Mouse (Mus musculus): Measurements from ENCODE around the gene Car2. TPM values are rescaled to one million over a fixed set of nuclear protein-coding genes. Genes with fewer than 3 reads are reported as not detected.

Gene Car2
- polyA plus RNA-seq, 1 experiment from 2014 or later: 394 TPM

GRCm38 (mm10) chr3:14884826-14885225 lies 1.2 kb upstream of the Car2 start:
- Histone ChIP-seq H3K36me3 (ENCODE audit: control insufficient read depth, insufficient read depth, low read length) (no peaks in the 10 kb centered on the region), H3K4me3 (ENCODE audit: low read depth, low read length) (no peak overlapping the region), H3K4me2 (no peak overlapping the region), H3K27me3 (ENCODE audit: control insufficient read depth, insufficient read depth, low read length) (no peaks in the 10 kb centered on the region), H3K9me3 (replicated peaks; ENCODE audit: control insufficient read depth, low read length) (no peaks in the 10 kb centered on the region), H3K9ac (ENCODE audit: low read depth, low read length) (no peak overlapping the region), H3K27ac (ENCODE audit: low read depth, low read length) (no peak overlapping the region), H3K4me1 (ENCODE audit: control insufficient read depth, insufficient read depth, low read length) (peaks cover 3% of the 10 kb centered on the region; the same call in 1 of the 2 replicates)
- no peak for ATAC-seq (replicated peaks; ENCODE audit: insufficient number of reproducible peaks, low FRiP score, low TSS enrichment)

DNA sequence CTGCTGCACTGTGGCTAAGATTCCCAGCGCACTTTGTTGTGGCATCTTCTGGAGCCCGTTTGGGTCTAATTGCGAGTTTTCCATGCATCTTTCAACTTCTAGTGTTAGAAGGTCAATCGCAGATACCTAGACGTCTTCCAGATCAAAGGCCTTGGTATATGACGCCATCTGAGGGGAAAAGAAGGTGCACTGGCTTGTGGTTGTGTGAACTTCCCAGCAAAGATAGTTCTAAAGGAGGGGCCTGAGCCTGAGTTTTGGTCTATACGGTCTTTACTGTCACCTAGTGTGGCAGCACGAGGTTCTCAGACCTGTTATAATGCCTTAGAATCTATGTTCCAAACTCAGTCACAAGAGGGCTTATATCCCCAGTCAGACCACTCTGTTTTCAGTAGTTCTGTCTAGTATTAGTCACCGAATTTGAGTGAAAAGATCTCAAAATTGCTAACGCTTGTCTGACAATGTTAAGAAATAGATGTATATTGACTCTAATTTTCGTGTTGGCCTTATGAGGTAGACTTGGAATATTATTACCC lies 1.1 kb downstream of the Car2 start:
- H3K4me3 ChIP-seq (ENCODE audit: low read depth, low read length): peak overlapping the region; percentile 81
- peak overlapping the region; percentile 75 for H3K4me2 ChIP-seq
- H3K9ac ChIP-seq (ENCODE audit: low read depth, low read length): peak overlapping the region; percentile 87
- peaks cover 3% of the 10 kb centered on the region; the same call in 1 of the 2 replicates for H3K4me1 ChIP-seq (ENCODE audit: control insufficient read depth, insufficient read depth, low read length)
- peak overlapping the region; percentile 83 for H3K27ac ChIP-seq (ENCODE audit: low read depth, low read length)
- no peaks in the 10 kb centered on the region for H3K9me3 ChIP-seq (replicated peaks; ENCODE audit: control insufficient read depth, low read length)
- no peaks in the 10 kb centered on the region for H3K36me3 ChIP-seq (ENCODE audit: control insufficient read depth, insufficient read depth, low read length)
- ATAC-seq (replicated peaks; ENCODE audit: insufficient number of reproducible peaks, low FRiP score, low TSS enrichment): no peak
- 24% methylated on average over 11 of the region's 11 CpGs for WGBS (ENCODE audit: insufficient replicate concordance)
- no peaks in the 10 kb centered on the region for H3K27me3 ChIP-seq (ENCODE audit: control insufficient read depth, insufficient read depth, low read length)

- H3K27me3 ChIP-seq (ENCODE audit: control insufficient read depth, insufficient read depth, low read length): no peaks in the 10 kb centered on the region
- H3K9ac ChIP-seq (ENCODE audit: low read depth, low read length): 0 out of 2 replicates have a peak overlapping the region, but pooled peaks have one; percentile 46
- H3K4me3 ChIP-seq (ENCODE audit: low read depth, low read length): peak overlapping the region; percentile 81
- H3K36me3 ChIP-seq (ENCODE audit: control insufficient read depth, insufficient read depth, low read length): no peaks in the 10 kb centered on the region
- peak overlapping the region; percentile 34 for H3K4me2 ChIP-seq
- peaks cover 3% of the 10 kb centered on the region; the same call in 1 of the 2 replicates for H3K4me1 ChIP-seq (ENCODE audit: control insufficient read depth, insufficient read depth, low read length)
- H3K9me3 ChIP-seq (replicated peaks; ENCODE audit: control insufficient read depth, low read length): no peaks in the 10 kb centered on the region
- 46% methylated on average over 10 of the region's 10 CpGs for WGBS (ENCODE audit: insufficient replicate concordance)
- H3K27ac ChIP-seq (ENCODE audit: low read depth, low read length): peak overlapping the region; percentile 10; the same call in 1 of the 2 replicates
- no peak for ATAC-seq (replicated peaks; ENCODE audit: insufficient number of reproducible peaks, low FRiP score, low TSS enrichment)
Measured at GRCm38 (mm10) chr3:14887686-14888295, 1.7 kb downstream of the Car2 start.

DNA sequence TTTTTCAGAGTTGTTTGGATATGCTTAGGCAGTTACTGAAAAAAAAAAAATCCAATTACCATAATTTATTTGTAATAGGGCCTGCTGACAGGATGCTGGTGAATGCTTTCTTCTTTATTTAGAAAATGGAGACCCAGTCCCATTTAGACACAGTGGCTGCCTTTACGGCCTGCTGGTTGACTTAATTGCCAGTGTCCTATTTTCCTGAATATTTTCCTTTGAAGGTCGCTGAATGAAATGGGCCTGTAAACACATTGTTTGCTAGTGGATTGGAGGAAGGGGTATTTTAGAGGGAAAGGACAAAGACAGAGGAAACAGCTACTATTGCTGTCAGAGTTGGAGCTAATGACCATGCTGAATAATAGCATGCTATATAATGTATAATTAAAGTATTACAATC lies 2.5 kb downstream of the Car2 start:
- Histone ChIP-seq H3K4me3 (ENCODE audit: low read depth, low read length) (peak overlapping the region; percentile 34), H3K9ac (ENCODE audit: low read depth, low read length) (no peak overlapping the region), H3K27me3 (ENCODE audit: control insufficient read depth, insufficient read depth, low read length) (no peaks in the 10 kb centered on the region), H3K4me2 (peak overlapping the region; percentile 27; the same call in 1 of the 2 replicates), H3K9me3 (replicated peaks; ENCODE audit: control insufficient read depth, low read length) (no peaks in the 10 kb centered on the region), H3K27ac (ENCODE audit: low read depth, low read length) (peak overlapping the region; percentile 50; the same call in 1 of the 2 replicates), H3K4me1 (ENCODE audit: control insufficient read depth, insufficient read depth, low read length) (peaks cover 3% of the 10 kb centered on the region; the same call in 1 of the 2 replicates), H3K36me3 (ENCODE audit: control insufficient read depth, insufficient read depth, low read length) (no peaks in the 10 kb centered on the region)
- WGBS (ENCODE audit: insufficient replicate concordance): 81% methylated on average over 2 of the region's 2 CpGs
- ATAC-seq (replicated peaks; ENCODE audit: insufficient number of reproducible peaks, low FRiP score, low TSS enrichment): no peak

- ATAC-seq (replicated peaks; ENCODE audit: insufficient number of reproducible peaks, low FRiP score, low TSS enrichment): no peak
- no peaks in the 10 kb centered on the region for H3K9me3 ChIP-seq (replicated peaks; ENCODE audit: control insufficient read depth, low read length)
- peaks cover 3% of the 10 kb centered on the region; the same call in 1 of the 2 replicates for H3K4me1 ChIP-seq (ENCODE audit: control insufficient read depth, insufficient read depth, low read length)
- peak overlapping the region; percentile 41 for H3K4me2 ChIP-seq
- H3K27ac ChIP-seq (ENCODE audit: low read depth, low read length): peak overlapping the region; percentile 54; the same call in 1 of the 2 replicates
- H3K9ac ChIP-seq (ENCODE audit: low read depth, low read length): 0 out of 2 replicates have a peak overlapping the region, but pooled peaks have one; percentile 58
- H3K27me3 ChIP-seq (ENCODE audit: control insufficient read depth, insufficient read depth, low read length): no peaks in the 10 kb centered on the region
- 55% methylated on average over 2 of the region's 2 CpGs for WGBS (ENCODE audit: insufficient replicate concordance)
- H3K36me3 ChIP-seq (ENCODE audit: control insufficient read depth, insufficient read depth, low read length): no peaks in the 10 kb centered on the region
- H3K4me3 ChIP-seq (ENCODE audit: low read depth, low read length): peak overlapping the region; percentile 34
Measured at GRCm38 (mm10) chr3:14889085-14889484, 3.0 kb downstream of the Car2 start.

GRCm38 (mm10) chr3:14889716-14890409 lies 3.8 kb downstream of the Car2 start:
- ATAC-seq (replicated peaks; ENCODE audit: insufficient number of reproducible peaks, low FRiP score, low TSS enrichment): no peak
- peak overlapping the region; percentile 58 for H3K9ac ChIP-seq (ENCODE audit: low read depth, low read length)
- H3K27ac ChIP-seq (ENCODE audit: low read depth, low read length): peak overlapping the region; percentile 54; the same call in 1 of the 2 replicates
- H3K27me3 ChIP-seq (ENCODE audit: control insufficient read depth, insufficient read depth, low read length): no peaks in the 10 kb centered on the region
- H3K4me3 ChIP-seq (ENCODE audit: low read depth, low read length): peak overlapping the region; percentile 34
- H3K9me3 ChIP-seq (replicated peaks; ENCODE audit: control insufficient read depth, low read length): no peaks in the 10 kb centered on the region
- H3K36me3 ChIP-seq (ENCODE audit: control insufficient read depth, insufficient read depth, low read length): no peaks in the 10 kb centered on the region
- peak overlapping the region; percentile 41 for H3K4me2 ChIP-seq
- 31% methylated on average over 4 of the region's 4 CpGs for WGBS (ENCODE audit: insufficient replicate concordance)
- H3K4me1 ChIP-seq (ENCODE audit: control insufficient read depth, insufficient read depth, low read length): peaks cover 3% of the 10 kb centered on the region; the same call in 1 of the 2 replicates

DNA sequence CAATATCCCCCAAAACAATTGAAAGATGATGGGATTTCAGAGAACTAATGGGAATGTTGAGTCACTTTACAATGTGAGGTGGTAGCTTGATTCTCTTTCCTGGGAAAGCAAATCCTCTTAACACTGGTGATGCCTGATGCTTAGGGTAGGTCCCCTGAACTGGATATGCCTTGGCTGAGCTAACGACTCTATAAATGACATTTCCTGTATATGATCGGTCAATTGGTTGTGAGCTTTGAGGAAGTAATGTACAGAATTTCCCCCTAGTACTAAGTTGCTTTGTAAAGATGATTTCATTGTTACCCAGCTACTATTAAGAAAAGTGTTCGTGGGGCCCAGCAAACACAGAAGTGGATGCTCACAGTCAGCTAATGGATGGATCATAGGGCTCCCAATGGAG lies 6.9 kb downstream of the Car2 start:
- no peak overlapping the region for H3K4me3 ChIP-seq (ENCODE audit: low read depth, low read length)
- H3K4me2 ChIP-seq: no peak overlapping the region
- H3K4me1 ChIP-seq (ENCODE audit: control insufficient read depth, insufficient read depth, low read length): no peaks in the 10 kb centered on the region; the same call in 1 of the 2 replicates
- no peaks in the 10 kb centered on the region for H3K27me3 ChIP-seq (ENCODE audit: control insufficient read depth, insufficient read depth, low read length)
- H3K9ac ChIP-seq (ENCODE audit: low read depth, low read length): no peak overlapping the region
- H3K27ac ChIP-seq (ENCODE audit: low read depth, low read length): no peak overlapping the region
- WGBS (ENCODE audit: insufficient replicate concordance): 82% methylated on average over 3 of the region's 3 CpGs
- ATAC-seq (replicated peaks; ENCODE audit: insufficient number of reproducible peaks, low FRiP score, low TSS enrichment): no peak
- no peaks in the 10 kb centered on the region for H3K36me3 ChIP-seq (ENCODE audit: control insufficient read depth, insufficient read depth, low read length)
- no peaks in the 10 kb centered on the region for H3K9me3 ChIP-seq (replicated peaks; ENCODE audit: control insufficient read depth, low read length)

DNA sequence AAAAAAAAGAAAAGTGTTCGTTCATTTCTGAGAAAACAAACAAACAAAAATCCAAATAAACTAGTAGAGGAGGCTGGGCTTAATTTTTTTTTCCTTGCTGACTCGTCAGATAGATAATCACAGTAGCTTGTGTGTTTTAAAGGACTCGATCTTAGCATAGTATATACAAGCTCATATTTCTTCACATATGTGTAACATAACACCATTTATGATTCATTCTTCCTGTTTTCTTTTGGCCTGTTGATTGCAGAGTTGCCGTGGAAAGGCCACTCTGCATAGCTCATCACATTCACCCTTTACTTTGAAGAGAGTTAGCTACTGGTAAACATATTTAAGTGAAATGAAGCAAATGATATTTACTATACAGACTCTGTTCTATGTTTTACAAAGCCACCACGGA lies 7.6 kb downstream of the Car2 start:
- Histone ChIP-seq H3K27me3 (ENCODE audit: control insufficient read depth, insufficient read depth, low read length) (no peaks in the 10 kb centered on the region), H3K36me3 (ENCODE audit: control insufficient read depth, insufficient read depth, low read length) (no peaks in the 10 kb centered on the region), H3K4me2 (no peak overlapping the region), H3K27ac (ENCODE audit: low read depth, low read length) (no peak overlapping the region), H3K9me3 (replicated peaks; ENCODE audit: control insufficient read depth, low read length) (no peaks in the 10 kb centered on the region), H3K4me3 (ENCODE audit: low read depth, low read length) (no peak overlapping the region), H3K9ac (ENCODE audit: low read depth, low read length) (no peak overlapping the region), H3K4me1 (ENCODE audit: control insufficient read depth, insufficient read depth, low read length) (no peaks in the 10 kb centered on the region; the same call in 1 of the 2 replicates)
- WGBS (ENCODE audit: insufficient replicate concordance): 76% methylated on average over 5 of the region's 5 CpGs
- ATAC-seq (replicated peaks; ENCODE audit: insufficient number of reproducible peaks, low FRiP score, low TSS enrichment): no peak
